Mouse (Mus musculus) brain, embryonic 14.5 days (tissue): ENCODE data around the gene Snx7.
A peak's percentile ranks its signal among the peaks of the same experiment; 100 is the strongest.

ENCODE experiments used
- CTCF ChIP-seq: fragments of 200-500 bp; IDR thresholded peaks from 2 replicates; pipeline ENCODE4 v1.5.1; 2012; ENCODE audit warnings: inconsistent platforms, mild to moderate bottlenecking, moderate library complexity, borderline replicate concordance; ENCODE audit not compliant: insufficient read depth, insufficient read length; ENCODE audit errors: extremely low read depth
- POLR2A ChIP-seq: fragments of 200-500 bp; IDR thresholded peaks from 2 replicates; pipeline ENCODE4 v1.6.1; 2012; ENCODE audit warnings: mild to moderate bottlenecking, inconsistent platforms, borderline replicate concordance; ENCODE audit not compliant: poor library complexity, insufficient read depth, insufficient read length, severe bottlenecking; ENCODE audit errors: extremely low read depth

GRCm38 (mm10) chr3:117788800-117789693 is 79.7 kb downstream of the Snx7 start:
- TF ChIP-seq CTCF (peak; percentile 50; the same call in 1 of the 2 replicates), POLR2A (no peak)
